Mouse (Mus musculus) megakaryocyte, adult 5-6 weeks (primary cell): ENCODE measurements around the gene Esm1. TPM values are rescaled to one million over a fixed set of nuclear protein-coding genes. Genes with fewer than 3 reads are reported as not detected.
"Not testable (repeated sequence)": the region's sequence is repeated elsewhere in the genome, so short reads cannot be mapped to it uniquely, and the experiment has no call there.

ENCODE experiments used
- ATAC-seq: 2 replicates; pipeline ENCODE4 v1.8.0; 2016; ENCODE audit warnings: mild to moderate bottlenecking, inconsistent platforms; ENCODE audit not compliant: poor library complexity, severe bottlenecking
- total RNA-seq, 2 experiments: library from RNA; stranded (forward) in 1 of 2; stranded (reverse) in 1 of 2; fragments of 153-499, 151-499 nt in 1 of 2; fragments of 221-1000, 200-1000 nt in 1 of 2; gene quantifications; 2 replicates each; pipeline versions ENCODE4 v1.2.3 to v1.2.4; 2015 to 2017

The Esm1 gene
- total RNA-seq, 2 experiments from 2014 or later, result 0.71 to 1.3 TPM

DNA sequence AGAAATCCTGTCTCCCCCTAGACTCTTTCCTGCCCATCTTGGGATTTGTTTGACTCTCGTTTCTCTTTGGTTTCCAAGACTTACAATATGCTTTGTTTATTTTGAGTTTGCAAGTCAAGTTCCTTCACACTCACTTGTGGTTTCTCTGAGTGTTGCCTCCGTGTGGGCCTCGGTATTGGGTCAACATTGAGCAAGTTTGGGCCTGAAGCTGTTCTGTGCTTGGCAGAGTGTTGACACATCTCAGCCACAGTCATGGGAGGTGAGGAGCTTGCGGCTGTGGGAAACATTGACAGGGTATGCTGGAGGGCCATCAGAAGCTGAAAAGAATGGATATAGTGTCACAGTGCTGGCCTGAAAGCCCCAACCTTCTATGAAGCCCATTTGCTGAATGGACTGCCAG, 17.6 kb downstream of the Esm1 start:
- peak; percentile 89 for ATAC-seq

DNA sequence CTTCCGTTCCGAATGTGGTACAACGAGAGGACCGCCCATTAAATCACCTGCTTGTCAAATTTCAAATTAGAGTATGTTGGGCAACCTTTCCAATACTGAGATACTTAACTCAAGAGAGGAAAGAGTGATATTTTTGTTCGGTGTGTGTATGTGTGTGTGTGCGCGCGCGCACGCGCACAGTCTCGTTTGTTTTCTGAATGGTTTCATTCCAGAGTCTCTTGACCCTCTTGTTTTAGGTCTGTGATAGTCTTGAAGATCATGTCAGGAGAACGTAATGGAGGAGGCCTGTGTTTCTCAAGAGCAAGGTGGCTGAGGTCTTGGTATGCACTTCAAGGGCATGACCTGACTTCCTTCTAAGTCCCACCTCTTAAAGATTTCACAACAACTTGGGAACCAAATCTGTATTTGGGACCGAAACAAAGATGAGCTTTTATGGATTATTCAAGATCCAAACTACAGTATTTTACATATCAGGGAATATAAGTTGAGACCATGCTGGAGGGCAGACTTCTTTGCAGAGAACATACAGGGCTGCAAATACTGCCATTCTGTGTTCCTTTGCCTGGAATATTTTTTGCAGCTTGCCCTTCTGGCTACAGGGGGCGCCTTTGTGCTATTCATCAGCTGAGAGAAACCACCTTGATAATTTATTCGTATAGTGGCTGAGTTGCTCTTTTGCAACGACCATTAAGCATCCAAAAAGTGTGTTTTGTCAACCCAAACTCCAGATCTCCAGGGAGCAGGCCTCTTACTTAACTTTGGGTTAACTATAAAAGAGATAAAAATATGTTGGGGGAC, 18.4 kb downstream of the Esm1 start:
- no peak for ATAC-seq

DNA sequence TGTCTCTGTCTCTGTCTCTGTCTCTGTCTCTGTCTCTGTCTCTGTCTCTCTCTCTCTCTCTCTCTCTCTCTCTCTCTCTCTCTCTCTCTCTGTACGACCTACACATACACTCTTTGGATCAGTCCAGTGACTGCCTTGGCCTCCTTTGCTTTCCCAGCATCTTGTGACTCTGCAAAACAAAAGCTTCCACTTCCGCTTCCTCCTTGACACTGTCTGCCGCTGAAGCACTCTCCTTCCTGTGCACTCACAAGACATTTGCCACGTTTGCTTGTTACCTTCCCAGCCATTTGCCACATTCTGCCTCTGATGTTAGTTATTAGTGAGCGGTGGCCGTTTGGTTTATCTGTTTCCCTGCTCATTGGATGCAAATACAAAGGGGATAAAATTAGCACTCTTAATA, 32.7 kb downstream of the Esm1 start:
- peak; percentile 97 for ATAC-seq

DNA sequence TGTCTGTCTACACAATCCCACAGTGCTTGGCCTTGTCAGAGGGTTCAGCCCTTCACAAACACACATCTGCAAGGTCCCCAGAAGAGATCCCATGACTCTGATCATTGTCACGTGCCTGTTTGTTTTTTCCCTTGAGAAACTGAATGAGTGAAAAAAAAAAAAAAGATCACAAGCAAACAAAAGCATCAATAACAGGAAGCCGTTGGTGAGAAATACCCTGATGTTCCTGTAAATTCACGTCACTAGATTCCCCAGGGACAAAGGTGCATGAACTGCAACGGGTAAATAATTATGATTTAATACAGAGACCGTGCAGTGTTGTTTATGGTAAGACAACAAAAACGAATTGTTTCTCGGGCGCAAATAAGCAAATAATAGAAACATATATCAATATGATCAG, 35.6 kb downstream of the Esm1 start:
- ATAC-seq, result no peak

DNA sequence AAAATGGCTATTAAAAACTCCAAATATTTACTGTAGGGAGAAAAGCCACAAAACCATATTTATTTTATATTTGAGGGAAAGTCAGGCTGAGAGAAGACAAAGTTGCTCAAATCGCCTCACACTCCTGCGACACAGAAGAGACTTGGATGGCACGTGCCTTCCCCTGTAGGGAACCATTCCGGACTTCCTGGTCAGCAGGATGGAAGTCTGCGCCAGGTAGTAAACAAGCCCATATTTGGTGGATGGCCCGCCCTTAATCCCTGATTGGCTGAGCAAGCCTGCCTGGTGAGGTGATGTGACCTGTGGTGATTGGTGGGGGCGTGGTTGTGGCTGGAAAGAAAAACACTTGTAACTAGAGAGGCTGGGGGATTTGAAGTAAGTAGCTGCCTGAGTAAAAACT, 43.1 kb downstream of the Esm1 start:
- not testable (repeated sequence) for ATAC-seq

DNA sequence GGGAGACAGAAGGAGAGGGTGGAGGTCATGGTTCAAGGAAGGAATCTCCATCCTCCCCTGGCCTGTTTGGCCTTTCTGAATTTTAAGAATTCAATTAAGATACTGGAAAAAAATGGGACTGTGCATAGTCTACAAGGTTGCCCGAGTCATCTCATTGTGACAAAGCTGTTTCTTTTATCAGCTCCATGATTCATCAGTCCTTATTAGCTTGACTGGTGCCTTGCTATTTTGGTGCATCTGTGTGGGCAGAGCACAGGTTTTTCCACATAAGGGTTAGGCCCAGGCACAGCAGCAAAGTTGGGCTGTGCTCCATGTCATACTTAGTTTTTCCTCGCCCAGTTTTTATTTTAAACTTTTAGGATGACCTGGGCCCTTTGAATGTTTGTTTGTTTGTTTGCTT, 47.3 kb downstream of the Esm1 start:
- ATAC-seq, result no peak

DNA sequence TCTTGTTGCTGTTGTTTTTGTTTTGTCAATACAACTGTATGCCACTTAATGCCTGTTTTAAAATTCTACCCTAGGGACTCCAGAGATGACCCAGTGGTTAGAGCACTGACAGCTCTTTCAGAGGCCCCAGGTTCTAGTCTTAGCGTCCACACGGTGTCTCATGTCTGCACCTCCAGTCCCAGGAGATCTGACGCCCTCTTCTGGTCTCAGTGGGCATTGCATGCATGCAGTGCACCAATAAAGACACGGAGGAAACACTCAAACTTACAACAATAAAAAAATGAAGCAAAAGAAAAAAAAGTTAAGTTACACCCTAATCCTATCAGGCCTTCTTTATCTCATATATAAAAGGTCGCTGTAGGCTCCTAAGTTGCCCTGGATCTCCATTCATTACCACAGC, 47.7 kb downstream of the Esm1 start:
- ATAC-seq, result no peak

DNA sequence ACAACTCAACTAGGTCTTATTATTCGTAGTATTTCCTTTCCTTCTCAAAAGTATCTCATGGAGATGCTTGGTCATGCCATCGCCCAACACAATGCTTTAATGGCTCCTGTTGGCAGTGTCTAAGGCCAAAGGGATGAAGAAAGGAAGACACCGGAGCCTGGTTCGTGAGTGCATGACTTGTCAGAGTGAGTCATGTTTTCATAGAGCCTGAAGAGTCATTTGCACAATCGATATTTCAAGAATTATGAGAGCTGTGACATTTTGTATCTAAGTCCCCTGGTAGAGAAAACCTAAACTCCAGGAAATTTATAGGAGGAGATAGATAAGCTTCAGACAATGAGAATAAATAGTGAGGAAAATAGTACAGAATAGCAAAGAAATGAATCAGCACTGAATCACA, 49.8 kb downstream of the Esm1 start:
- no peak for ATAC-seq

DNA sequence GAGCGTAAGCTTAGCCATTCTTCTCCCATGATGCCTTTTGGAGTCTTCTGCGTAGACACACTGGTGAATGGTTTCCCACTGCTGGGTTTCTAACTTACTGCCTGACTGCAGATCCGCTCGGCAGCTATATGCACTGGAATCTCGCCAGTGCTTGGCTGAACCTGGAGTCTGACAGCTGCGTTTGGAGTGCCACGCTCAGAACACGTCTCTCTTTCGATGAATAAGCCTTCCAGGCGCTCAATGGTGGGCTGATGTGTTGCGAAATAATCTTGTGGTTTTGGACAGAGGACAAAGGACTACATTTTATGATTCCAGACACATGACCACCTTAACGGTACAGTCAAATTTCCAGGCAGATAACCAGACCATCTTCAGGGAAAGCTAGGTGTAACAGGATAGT, 53.4 kb downstream of the Esm1 start:
- ATAC-seq, result no peak

DNA sequence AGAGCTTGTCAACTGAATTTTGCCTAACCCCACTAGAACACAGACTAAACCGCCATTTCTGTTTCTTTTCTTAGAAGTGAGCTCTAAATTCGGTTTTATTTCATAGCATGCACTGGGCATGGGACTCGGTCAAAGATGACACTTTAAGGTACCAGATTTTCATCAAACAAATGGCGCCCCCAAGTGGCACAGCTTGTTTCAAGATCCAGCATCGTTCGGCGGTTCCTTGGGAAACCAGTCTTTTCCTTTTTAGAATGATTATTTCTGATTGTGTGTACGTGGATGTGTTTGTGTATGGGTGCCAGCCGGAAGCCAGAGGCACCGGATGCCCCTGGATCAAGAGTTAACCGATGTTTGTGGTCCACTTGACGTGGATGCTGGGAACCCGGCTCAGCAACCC, 55.8 kb downstream of the Esm1 start:
- ATAC-seq, result no peak

DNA sequence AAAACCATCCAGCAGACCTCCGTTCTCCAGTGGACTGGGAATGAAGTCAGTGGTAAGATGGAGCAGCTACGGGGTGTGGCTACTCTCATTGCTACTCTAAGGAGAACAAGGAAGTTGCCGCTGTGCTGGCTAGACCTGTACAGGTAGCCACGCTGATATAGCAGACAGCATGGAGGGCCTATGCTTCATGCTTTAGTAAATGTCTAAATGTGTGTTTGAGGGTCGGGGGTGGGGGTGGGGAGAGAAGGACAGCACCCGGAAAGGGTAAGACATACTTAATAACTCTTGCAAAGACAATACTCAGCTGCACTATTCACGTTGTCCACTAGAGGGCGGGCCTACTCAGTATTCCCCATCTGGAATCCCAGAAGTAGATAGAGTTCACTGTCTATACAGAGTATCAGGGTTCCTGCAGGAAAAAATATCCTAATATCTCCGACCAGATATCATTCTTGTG, 57.1 kb downstream of the Esm1 start:
- peak; percentile 30 for ATAC-seq

DNA sequence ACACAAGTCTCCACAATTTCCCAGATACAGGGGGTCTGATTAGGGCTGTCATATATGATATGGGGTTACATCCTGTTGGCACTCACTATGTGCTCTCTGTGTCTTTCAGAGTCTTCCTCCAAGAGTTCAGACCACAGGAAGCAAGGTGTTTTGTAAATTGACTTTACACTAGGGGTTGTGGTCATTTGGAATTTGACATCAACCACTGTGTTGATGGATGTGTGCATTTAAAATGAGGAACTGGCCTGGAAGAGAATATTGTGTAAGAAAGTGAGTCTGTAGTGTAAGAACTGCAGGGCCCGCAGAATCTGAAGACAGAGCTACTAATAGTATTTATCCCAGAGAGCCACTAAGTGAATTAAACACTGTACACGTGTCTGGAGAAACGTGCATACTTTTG, 57.7 kb downstream of the Esm1 start:
- ATAC-seq, result peak; percentile 81

Other genes with a start within 250 kb of the Esm1 start
- gene Ccno, start 221.9 kb upstream of the Esm1 start, total RNA-seq (2015), result 2.8 and 4.7 TPM in 2 replicates
- 4.1 and 5.9 TPM in 2 replicates for gene Ccno, start 221.9 kb upstream of the Esm1 start, total RNA-seq (2017)
- not detected in 2 replicates for gene Mcidas, start 215.8 kb upstream of the Esm1 start, total RNA-seq (2015)
- not detected in 2 replicates for gene Mcidas, start 215.8 kb upstream of the Esm1 start, total RNA-seq (2017)
- not detected in 2 replicates for gene Cdc20b, start 174.5 kb upstream of the Esm1 start, total RNA-seq (2015)
- not detected in 2 replicates for gene Cdc20b, start 174.5 kb upstream of the Esm1 start, total RNA-seq (2017)
- gene Gpx8, start 163.2 kb upstream of the Esm1 start, total RNA-seq (2015), result 0.85 TPM in 1 of 2 replicates, not detected in the other
- gene Gpx8, start 163.2 kb upstream of the Esm1 start, total RNA-seq (2017), result 1.9 TPM in 1 of 2 replicates, not detected in the other
- gene Gzma, start 108.7 kb upstream of the Esm1 start, total RNA-seq (2015), result 14.6 and 29.7 TPM in 2 replicates
- gene Gzma, start 108.7 kb upstream of the Esm1 start, total RNA-seq (2017), result 20.3 and 49.5 TPM in 2 replicates
- gene Gzmk, start 16.2 kb downstream of the Esm1 start, total RNA-seq (2015), result not detected in 2 replicates
- gene Gzmk, start 16.2 kb downstream of the Esm1 start, total RNA-seq (2017), result not detected in 2 replicates
- gene BC067074, start 83.5 kb downstream of the Esm1 start, total RNA-seq (2015), result 0.07 and 0.22 TPM in 2 replicates
- 0.22 TPM in 1 of 2 replicates, not detected in the other for gene BC067074, start 83.5 kb downstream of the Esm1 start, total RNA-seq (2017)